Mouse (Mus musculus) cortical plate, adult 2 months (tissue): ENCODE measurements around the gene Mlxipl.

Experiments used
- CTCF ChIP-seq: fragments of 200-500 bp; IDR thresholded peaks from 2 replicates; pipeline ENCODE4 v1.5.1; 2011; ENCODE audit warnings: mild to moderate bottlenecking, control low read depth, low read length; ENCODE audit not compliant: insufficient read depth; ENCODE audit errors: extremely low read depth
- POLR2A ChIP-seq: fragments of 200-500 bp; IDR thresholded peaks from 2 replicates; pipeline ENCODE4 v1.6.1; 2011; ENCODE audit warnings: mild to moderate bottlenecking, low read length, control low read depth; ENCODE audit not compliant: insufficient read depth; ENCODE audit errors: extremely low read depth

DNA sequence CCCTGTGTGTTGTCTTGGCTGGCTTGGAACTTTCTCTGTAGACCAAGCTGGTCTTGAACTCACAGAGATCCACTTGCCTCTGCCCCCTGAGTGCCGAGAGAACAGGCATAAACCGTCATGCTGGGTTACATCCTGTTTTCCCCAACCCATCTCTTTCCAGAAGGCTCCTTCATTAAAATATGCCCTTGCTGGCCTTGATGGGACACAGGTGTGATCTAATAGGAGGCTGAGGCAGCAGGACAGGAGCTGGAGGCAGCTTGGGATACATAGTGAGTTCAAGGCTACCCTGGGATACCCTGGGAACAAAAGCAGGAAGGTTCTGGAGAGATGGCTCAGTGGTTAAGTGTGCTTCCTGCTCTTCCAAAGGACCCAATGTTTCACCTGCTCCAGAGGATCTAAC lies 50.2 kb downstream of the Mlxipl start:
- no peak for TF ChIP-seq POLR2A
- no peak for TF ChIP-seq CTCF
